Mouse (Mus musculus): ENCODE measurements around the gene Pex12. TPM values are rescaled to one million over a fixed set of nuclear protein-coding genes. Genes with fewer than 3 reads are reported as not detected.
"Not testable (repeated sequence)": the region's sequence is repeated elsewhere in the genome, so short reads cannot be mapped to it uniquely, and the experiment has no call there.

The Pex12 gene
- polyA plus RNA-seq (2014; fragmentation: Nextera tagmentation; extraction: Ambion mirVana): 16.0 and 16.5 TPM in 2 replicates

DNA sequence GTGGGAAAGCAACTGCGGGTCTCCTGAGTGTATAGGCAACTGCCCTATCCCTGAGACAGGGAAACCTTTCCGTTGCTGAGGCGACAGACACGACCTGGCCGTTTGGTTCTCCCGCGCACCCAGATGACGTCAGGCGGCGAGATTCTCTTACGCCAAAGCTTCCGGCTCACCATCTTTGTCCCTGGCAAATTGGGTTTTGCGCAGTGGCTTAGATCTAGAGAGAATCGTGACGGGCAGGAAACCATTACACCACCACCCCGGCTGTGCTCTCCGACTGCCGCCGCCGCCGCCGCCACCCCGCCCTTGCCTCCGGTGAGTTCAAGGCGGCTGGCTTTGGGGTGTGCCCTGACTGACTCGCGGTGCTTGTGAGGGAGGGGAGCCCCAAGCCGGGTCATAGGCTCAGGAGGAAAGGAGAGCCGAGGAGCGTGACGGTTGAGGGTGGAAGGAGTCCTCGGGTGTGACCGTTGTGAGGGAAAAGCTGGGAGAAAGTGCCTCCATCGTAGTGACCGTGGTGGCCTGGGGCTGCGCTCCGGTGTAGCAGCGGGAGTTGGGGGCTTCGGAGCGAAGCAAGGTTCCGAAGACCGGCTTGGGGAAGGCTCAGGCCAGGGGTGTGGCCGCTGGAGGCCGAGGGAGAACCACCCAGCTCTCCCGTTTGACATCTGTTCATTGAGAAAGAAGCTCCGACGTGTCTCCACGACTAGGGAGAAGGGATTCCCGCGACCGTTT is at the start of gene Pex12:
TSS of gene Pex12 (minus strand) at position 61 of the 726 bp plus-strand sequence.
- Histone ChIP-seq H3K4me1 (replicated peaks; ENCODE audit: control insufficient read depth, insufficient read depth, low read length) (peaks cover 6% of the 10 kb centered on the region), H3K9me3 (ENCODE audit: control insufficient read depth, low read length) (no peaks in the 10 kb centered on the region), H3K4me3 (ENCODE audit: low read depth, low read length) (peak within 1 kb of the TSS; percentile 95), H3K36me3 (ENCODE audit: control insufficient read depth, insufficient read depth, low read length) (no peaks in the 10 kb centered on the region), H3K9ac (ENCODE audit: low read length) (peak within 1 kb of the TSS; percentile 95), H3K27me3 (ENCODE audit: control insufficient read depth, insufficient read depth, low read length) (no peaks in the 10 kb centered on the region), H3K27ac (ENCODE audit: low read depth, low read length) (peak within 1 kb of the TSS; percentile 89), H3K4me2 (ENCODE audit: low read depth, low read length, severe bottlenecking) (peak within 1 kb of the TSS; percentile 77)
- ATAC-seq (replicated peaks; ENCODE audit: low FRiP score) (peak; percentile 78), DNase-seq (ENCODE audit: low spot score) (peak; percentile 97)
- under 1% methylated on average over 51 of the region's 51 CpGs for WGBS

DNA sequence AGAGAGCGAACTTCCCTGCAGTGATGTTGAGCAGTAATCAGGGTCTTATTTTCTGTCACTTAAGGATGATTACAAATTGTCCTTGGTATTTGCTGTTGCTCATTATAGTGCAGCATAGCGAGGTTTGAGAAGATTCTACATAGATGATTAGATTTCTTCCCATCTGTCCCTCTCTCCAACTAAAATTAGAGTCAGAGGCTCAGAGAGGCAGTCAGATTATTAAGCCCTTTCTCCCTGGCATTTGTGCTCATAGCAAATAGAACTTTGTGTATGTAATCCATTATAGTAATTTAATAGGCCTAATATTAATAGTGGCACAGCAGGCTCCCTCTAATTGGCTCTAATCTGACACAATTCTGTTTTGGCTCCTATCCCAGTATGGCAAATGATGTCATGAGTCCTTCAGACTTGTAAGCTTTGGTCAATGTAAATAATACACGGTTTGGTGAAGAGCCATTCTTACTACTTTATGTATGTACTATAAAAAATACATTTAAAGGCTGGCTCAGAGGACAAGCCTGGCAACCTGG is 39.4 kb upstream of the Pex12 start:
- no peaks in the 10 kb centered on the region for H3K9me3 ChIP-seq (ENCODE audit: control insufficient read depth, low read length)
- H3K27ac ChIP-seq (ENCODE audit: low read depth, low read length): no peak overlapping the region
- ATAC-seq (replicated peaks; ENCODE audit: low FRiP score) (no peak), DNase-seq (ENCODE audit: low spot score) (no peak)
- H3K4me2 ChIP-seq (ENCODE audit: low read depth, low read length, severe bottlenecking): no peak overlapping the region
- H3K4me3 ChIP-seq (ENCODE audit: low read depth, low read length): no peak overlapping the region
- H3K27me3 ChIP-seq (ENCODE audit: control insufficient read depth, insufficient read depth, low read length): no peaks in the 10 kb centered on the region
- H3K36me3 ChIP-seq (ENCODE audit: control insufficient read depth, insufficient read depth, low read length): peaks cover 5% of the 10 kb centered on the region; the same call in 1 of the 2 replicates
- no peaks in the 10 kb centered on the region for H3K4me1 ChIP-seq (replicated peaks; ENCODE audit: control insufficient read depth, insufficient read depth, low read length)
- WGBS: 82% methylated on average over 3 of the region's 3 CpGs
- no peak overlapping the region for H3K9ac ChIP-seq (ENCODE audit: low read length)

DNA sequence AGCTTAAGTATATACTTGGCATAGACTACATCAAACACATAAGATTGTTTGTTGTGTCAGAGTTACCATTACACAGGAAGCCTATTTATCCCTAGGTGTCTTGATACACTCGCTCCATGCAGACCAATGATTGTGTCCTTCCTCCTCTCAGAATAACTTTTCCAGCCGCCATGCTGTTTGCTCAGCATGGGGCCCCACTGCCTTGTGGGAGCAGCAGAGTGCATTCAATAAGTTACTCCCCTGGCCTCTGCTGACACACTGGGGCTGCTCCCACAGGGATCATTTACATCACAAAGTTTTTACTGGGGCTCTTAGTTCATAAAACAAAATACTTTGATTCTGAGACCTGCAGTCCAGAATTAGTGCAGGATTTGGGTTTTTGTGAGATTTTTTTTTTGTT is 37.3 kb upstream of the Pex12 start:
- no peak for ATAC-seq (replicated peaks; ENCODE audit: low FRiP score)
- DNase-seq (ENCODE audit: low spot score): no peak
- Histone ChIP-seq H3K27ac (ENCODE audit: low read depth, low read length) (no peak overlapping the region), H3K36me3 (ENCODE audit: control insufficient read depth, insufficient read depth, low read length) (peaks cover 5% of the 10 kb centered on the region; the same call in 1 of the 2 replicates), H3K4me2 (ENCODE audit: low read depth, low read length, severe bottlenecking) (no peak overlapping the region), H3K4me1 (replicated peaks; ENCODE audit: control insufficient read depth, insufficient read depth, low read length) (no peaks in the 10 kb centered on the region), H3K4me3 (ENCODE audit: low read depth, low read length) (no peak overlapping the region), H3K27me3 (ENCODE audit: control insufficient read depth, insufficient read depth, low read length) (no peaks in the 10 kb centered on the region), H3K9ac (ENCODE audit: low read length) (no peak overlapping the region), H3K9me3 (ENCODE audit: control insufficient read depth, low read length) (no peaks in the 10 kb centered on the region)
- WGBS: 27% methylated on average over 2 of the region's 2 CpGs

DNA sequence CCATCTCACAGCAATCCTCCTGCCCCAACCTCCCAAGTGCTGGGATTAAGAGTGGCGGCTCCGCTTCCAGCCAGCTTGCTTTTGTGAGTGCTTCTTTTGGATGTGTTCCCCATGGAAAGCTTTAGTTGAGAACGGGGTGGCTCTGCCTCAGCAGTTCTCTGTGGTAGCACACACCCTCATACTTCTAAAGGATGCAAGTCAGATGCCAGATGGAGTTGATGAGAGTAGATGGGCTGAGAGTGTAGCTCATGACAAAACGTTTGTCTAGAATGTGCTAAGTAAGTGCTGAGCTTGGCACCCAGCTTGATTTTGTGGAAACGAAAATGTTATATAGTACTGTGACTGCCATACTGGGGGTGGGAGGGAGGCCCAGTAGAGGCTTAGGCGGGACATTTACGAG is 33.4 kb upstream of the Pex12 start:
- Histone ChIP-seq H3K4me1 (replicated peaks; ENCODE audit: control insufficient read depth, insufficient read depth, low read length) (no peaks in the 10 kb centered on the region), H3K36me3 (ENCODE audit: control insufficient read depth, insufficient read depth, low read length) (peaks cover 5% of the 10 kb centered on the region; the same call in 1 of the 2 replicates), H3K4me2 (ENCODE audit: low read depth, low read length, severe bottlenecking) (no peak overlapping the region), H3K27me3 (ENCODE audit: control insufficient read depth, insufficient read depth, low read length) (no peaks in the 10 kb centered on the region), H3K9me3 (ENCODE audit: control insufficient read depth, low read length) (no peaks in the 10 kb centered on the region), H3K27ac (ENCODE audit: low read depth, low read length) (no peak overlapping the region), H3K9ac (ENCODE audit: low read length) (no peak overlapping the region), H3K4me3 (ENCODE audit: low read depth, low read length) (no peak overlapping the region)
- DNase-seq (ENCODE audit: low spot score) (no peak), ATAC-seq (replicated peaks; ENCODE audit: low FRiP score) (no peak)
- 92% methylated on average over 7 of the region's 7 CpGs for WGBS

DNA sequence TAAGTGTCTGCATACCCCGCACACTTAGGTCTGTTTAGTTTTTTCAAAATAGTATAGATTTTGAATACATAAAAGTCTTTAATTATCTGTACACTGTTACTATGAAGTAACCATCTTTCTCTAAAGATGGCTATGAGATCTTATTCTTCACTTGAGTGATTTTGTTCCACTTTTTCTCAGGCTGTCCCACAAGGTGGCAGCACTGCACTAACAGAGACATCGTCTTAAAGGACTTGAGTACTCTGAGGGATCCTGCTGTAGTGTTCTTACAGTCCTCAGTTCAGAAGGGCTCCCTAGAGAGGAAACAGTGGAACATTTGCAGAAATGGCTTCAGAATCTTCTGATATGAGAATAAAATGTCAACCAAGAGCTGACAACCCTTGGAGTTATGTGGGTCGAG is 25.0 kb upstream of the Pex12 start:
- no peak overlapping the region for H3K4me3 ChIP-seq (ENCODE audit: low read depth, low read length)
- no peak overlapping the region for H3K4me2 ChIP-seq (ENCODE audit: low read depth, low read length, severe bottlenecking)
- H3K4me1 ChIP-seq (replicated peaks; ENCODE audit: control insufficient read depth, insufficient read depth, low read length): no peaks in the 10 kb centered on the region
- 66% methylated on average over 3 of the region's 3 CpGs for WGBS
- no peaks in the 10 kb centered on the region for H3K9me3 ChIP-seq (ENCODE audit: control insufficient read depth, low read length)
- no peak overlapping the region for H3K27ac ChIP-seq (ENCODE audit: low read depth, low read length)
- no peak for ATAC-seq (replicated peaks; ENCODE audit: low FRiP score)
- H3K36me3 ChIP-seq (ENCODE audit: control insufficient read depth, insufficient read depth, low read length): no peaks in the 10 kb centered on the region; the same call in 1 of the 2 replicates
- peak; percentile 66 for DNase-seq (ENCODE audit: low spot score)
- no peak overlapping the region for H3K9ac ChIP-seq (ENCODE audit: low read length)
- no peaks in the 10 kb centered on the region for H3K27me3 ChIP-seq (ENCODE audit: control insufficient read depth, insufficient read depth, low read length)

DNA sequence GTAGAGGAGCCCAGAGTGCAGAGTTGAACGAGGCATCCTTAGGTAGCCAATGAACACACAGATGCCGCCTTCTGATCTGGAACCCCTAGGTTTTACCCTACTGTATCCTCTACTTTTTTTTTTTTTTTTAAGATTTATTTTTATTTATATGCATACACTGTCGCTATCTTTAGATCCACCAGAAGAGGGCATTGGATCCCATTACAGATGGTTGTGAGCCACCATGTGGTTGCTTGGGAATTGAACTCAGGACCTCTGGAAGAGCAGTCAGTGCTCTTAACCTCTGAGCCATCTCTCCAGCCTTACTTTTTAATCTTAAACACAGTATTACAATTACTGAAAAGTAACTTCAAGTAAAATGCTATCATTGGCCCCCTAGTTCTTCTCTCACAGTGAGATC is 24.3 kb upstream of the Pex12 start:
- ATAC-seq (replicated peaks; ENCODE audit: low FRiP score); H3K27me3 ChIP-seq (ENCODE audit: control insufficient read depth, insufficient read depth, low read length); H3K9me3 ChIP-seq (ENCODE audit: control insufficient read depth, low read length); H3K4me3 ChIP-seq (ENCODE audit: low read depth, low read length); H3K4me2 ChIP-seq (ENCODE audit: low read depth, low read length, severe bottlenecking); H3K36me3 ChIP-seq (ENCODE audit: control insufficient read depth, insufficient read depth, low read length); H3K27ac ChIP-seq (ENCODE audit: low read depth, low read length); H3K4me1 ChIP-seq (replicated peaks; ENCODE audit: control insufficient read depth, insufficient read depth, low read length); H3K9ac ChIP-seq (ENCODE audit: low read length); DNase-seq (ENCODE audit: low spot score): not testable (repeated sequence)
- 82% methylated on average over 3 of the region's 3 CpGs for WGBS

DNA sequence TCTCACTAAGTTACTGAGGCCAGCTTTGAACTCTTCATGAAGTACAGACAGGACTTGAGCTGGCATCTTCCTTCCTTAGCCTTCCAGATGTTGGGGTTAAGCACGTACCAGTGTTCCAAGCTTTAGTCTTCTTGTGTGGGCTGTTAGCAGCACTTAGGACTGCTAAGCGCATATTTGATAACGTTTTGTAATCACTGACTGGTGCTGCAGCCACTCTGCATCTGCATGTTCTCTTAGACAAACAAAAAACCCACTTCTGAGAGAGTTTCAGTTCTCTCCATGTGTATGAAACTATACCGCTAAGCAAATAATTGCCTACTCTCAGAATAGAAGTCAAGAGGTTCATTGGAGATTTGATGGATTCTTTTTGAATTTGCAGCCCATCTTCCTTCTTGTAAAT is 16.7 kb upstream of the Pex12 start:
- Histone ChIP-seq H3K4me2 (ENCODE audit: low read depth, low read length, severe bottlenecking) (no peak overlapping the region), H3K9me3 (ENCODE audit: control insufficient read depth, low read length) (no peaks in the 10 kb centered on the region), H3K27me3 (ENCODE audit: control insufficient read depth, insufficient read depth, low read length) (no peaks in the 10 kb centered on the region), H3K4me3 (ENCODE audit: low read depth, low read length) (no peak overlapping the region), H3K36me3 (ENCODE audit: control insufficient read depth, insufficient read depth, low read length) (peaks cover 5% of the 10 kb centered on the region; the same call in 1 of the 2 replicates), H3K27ac (ENCODE audit: low read depth, low read length) (no peak overlapping the region), H3K4me1 (replicated peaks; ENCODE audit: control insufficient read depth, insufficient read depth, low read length) (no peaks in the 10 kb centered on the region), H3K9ac (ENCODE audit: low read length) (no peak overlapping the region)
- 91% methylated on average over 4 of the region's 4 CpGs for WGBS
- no peak for DNase-seq (ENCODE audit: low spot score)
- no peak for ATAC-seq (replicated peaks; ENCODE audit: low FRiP score)

DNA sequence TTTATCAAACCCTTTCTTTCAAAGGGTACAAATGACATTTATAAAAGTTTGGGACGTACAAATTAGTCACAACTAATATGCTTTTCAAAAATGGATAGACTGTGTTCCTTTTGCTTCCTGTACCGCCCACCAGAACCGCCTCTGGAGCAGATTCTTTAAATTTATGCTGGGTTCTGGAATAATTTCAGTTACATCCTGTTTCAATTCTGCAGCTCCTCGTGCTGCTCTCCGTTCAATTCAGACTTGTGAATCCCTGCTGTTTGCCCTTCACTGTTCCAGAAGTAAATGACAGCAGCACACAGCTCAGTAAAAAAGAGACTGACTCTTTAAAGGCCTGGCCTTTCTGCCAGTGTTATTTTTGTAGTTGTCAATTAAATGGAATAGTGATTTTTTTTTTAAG is 10.1 kb upstream of the Pex12 start:
- DNase-seq (ENCODE audit: low spot score): no peak
- 78% methylated on average over 5 of the region's 5 CpGs for WGBS
- ATAC-seq (replicated peaks; ENCODE audit: low FRiP score): no peak

More for the DNA sequence above, 10.1 kb upstream of the Pex12 start:
- H3K4me1 ChIP-seq (replicated peaks; ENCODE audit: control insufficient read depth, insufficient read depth, low read length): no peaks in the 10 kb centered on the region
- H3K27ac ChIP-seq (ENCODE audit: low read depth, low read length): no peak overlapping the region
- no peaks in the 10 kb centered on the region for H3K9me3 ChIP-seq (ENCODE audit: control insufficient read depth, low read length)
- no peaks in the 10 kb centered on the region for H3K27me3 ChIP-seq (ENCODE audit: control insufficient read depth, insufficient read depth, low read length)
- no peak overlapping the region for H3K4me2 ChIP-seq (ENCODE audit: low read depth, low read length, severe bottlenecking)
- no peaks in the 10 kb centered on the region for H3K36me3 ChIP-seq (ENCODE audit: control insufficient read depth, insufficient read depth, low read length)
- H3K9ac ChIP-seq (ENCODE audit: low read length): no peak overlapping the region
- H3K4me3 ChIP-seq (ENCODE audit: low read depth, low read length): no peak overlapping the region

Measured in forebrain, embryonic 11.5 days (tissue).